Mouse (Mus musculus) fibroblast of lung, adult 2 months (primary cell): ENCODE measurements at regions not wholly inside any gene's neighbourhood (a gene's known extent, or its start where the extent isn't known, plus 50 kb on each side); places are given as distances from the start of the nearest gene placed in this dataset.
A peak's percentile ranks its signal among the peaks of the same experiment; 100 is the strongest.

ENCODE experiments used
- DNase-seq: peaks from one replicate; pipeline ENCODE4 v3.0.0-alpha.2; 2011; ENCODE audit warnings: low read depth

GRCm38 (mm10) chr3:40458490-40458889 lies 72.6 kb upstream of the Intu start:
- no peak for DNase-seq

GRCm38 (mm10) chr3:40463446-40463845 lies 67.6 kb upstream of the Intu start:
- no peak for DNase-seq

GRCm38 (mm10) chr3:40470101-40470500 lies 61.0 kb upstream of the Intu start:
- no peak for DNase-seq

- peak; percentile 41 for DNase-seq
Measured at GRCm38 (mm10) chr3:40472766-40473165, 58.3 kb upstream of the Intu start.

- DNase-seq = no peak
Measured at GRCm38 (mm10) chr3:40480258-40480951, 50.7 kb upstream of the Intu start.
